Mouse (Mus musculus): Measurements from ENCODE around the gene Hnrnpul2.
"Not testable (repeated sequence)": the region's sequence is repeated elsewhere in the genome, so short reads cannot be mapped to it uniquely, and the experiment has no call there.

DNA sequence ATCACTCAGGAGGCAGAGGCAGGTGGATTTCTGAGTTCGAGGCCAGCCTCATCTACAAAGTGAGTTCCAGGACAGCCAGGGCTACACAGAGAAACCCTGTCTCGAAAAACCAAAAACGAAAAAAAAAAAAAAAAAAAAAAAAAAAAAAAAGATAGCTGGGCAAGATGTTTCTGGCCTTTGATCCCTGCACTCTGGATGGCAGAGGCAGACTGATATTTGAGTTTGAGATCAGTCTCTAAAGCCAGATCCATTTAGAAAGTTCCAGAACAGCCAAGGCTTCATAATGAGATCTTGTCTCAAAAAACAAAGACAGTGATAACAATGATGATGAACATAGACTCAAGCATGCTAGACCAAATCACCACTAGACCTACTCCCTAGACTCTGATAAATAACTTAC lies 50.6 kb downstream of the Hnrnpul2 start:
- TF ChIP-seq CHD2 (IDR thresholded peaks at IDR 0.05; ENCODE audit: low read length); POLR2A (IDR thresholded peaks at IDR 0.05; ENCODE audit: low read depth, low read length); CTCF (conservative IDR thresholded peaks at IDR 0.05 in 1 of 2, IDR thresholded peaks at IDR 0.05 in 1 of 2; ENCODE audit: low read depth in 2 of 2, low read length in 2 of 2); E2F4 (IDR thresholded peaks at IDR 0.05; ENCODE audit: insufficient replicate concordance, low read depth, low read length); BHLHE40 (IDR thresholded peaks at IDR 0.05; ENCODE audit: low read depth, low read length); EP300 (IDR thresholded peaks at IDR 0.05; ENCODE audit: low read length); MAFK (IDR thresholded peaks at IDR 0.05; ENCODE audit: insufficient replicate concordance, low read length); MEF2A (IDR thresholded peaks at IDR 0.05; ENCODE audit: borderline replicate concordance, low read depth, low read length); HCFC1 (IDR thresholded peaks at IDR 0.05; ENCODE audit: low read depth, low read length): not testable (repeated sequence)

Measured in CH12.LX (cell line).